ENCODE assay signal across 8 mouse cellular contexts in the genomic region with DNA sequence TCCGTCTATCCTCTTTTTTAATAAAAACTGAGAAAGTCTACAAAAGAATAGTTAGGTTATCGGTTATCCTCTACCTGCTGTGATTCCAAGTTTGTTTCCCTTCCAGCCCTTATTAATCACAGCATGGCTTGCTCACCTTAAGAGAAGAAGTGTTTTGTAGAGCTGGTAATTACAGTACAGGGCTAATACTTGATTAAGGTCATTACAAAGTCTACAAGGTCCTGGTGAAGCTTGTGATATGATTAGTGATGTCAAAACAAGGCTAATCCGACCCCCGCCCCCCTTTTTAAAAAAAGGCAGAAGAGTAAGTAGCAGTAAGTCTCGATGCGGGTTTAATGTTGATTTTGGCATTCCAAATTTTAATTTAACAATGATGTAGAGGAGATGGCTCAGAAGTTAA. TPM values are rescaled to one million over a fixed set of nuclear protein-coding genes. Genes with fewer than 3 reads are reported as not detected.
DNase-seq lines count a peak whose midpoint lies in the region; ATAC-seq lines count a peak whose summit lies in the region.

No protein-coding gene starts in this region.

- peak overlapping the region; percentile 27; the same call in 1 of the 2 replicates for H3K9ac ChIP-seq in liver, embryonic 11.5 days (ENCODE audit: low read depth, low read length)
- H3K9ac ChIP-seq in forebrain, embryonic 14.5 days (ENCODE audit: low read length) = no peak overlapping the region
- H3K9ac ChIP-seq in limb, embryonic 12.5 days (replicated peaks) = no peak overlapping the region

- H3K4me1 ChIP-seq in liver, embryonic 11.5 days (replicated peaks; ENCODE audit: control insufficient read depth, insufficient read depth, low read length) = peaks cover 16% of the 10 kb centered on the region
- 0 out of 2 replicates have a peak, but pooled peaks cover 6% of the 10 kb centered on the region for H3K4me1 ChIP-seq in forebrain, embryonic 14.5 days (ENCODE audit: control insufficient read depth, insufficient read depth, low read length)
- peaks cover 19% of the 10 kb centered on the region for H3K4me1 ChIP-seq in limb, embryonic 12.5 days (replicated peaks)

- 76% methylated on average over 6 of the region's 6 CpGs for WGBS in liver, embryonic 11.5 days
- WGBS in forebrain, embryonic 14.5 days = 45% methylated on average over 6 of the region's 6 CpGs
- 77% methylated on average over 6 of the region's 6 CpGs for WGBS in limb, embryonic 12.5 days

- peak overlapping the region; percentile 78 for H3K27ac ChIP-seq in liver, embryonic 11.5 days (ENCODE audit: low read depth, low read length)
- H3K27ac ChIP-seq in forebrain, embryonic 14.5 days (ENCODE audit: low read depth, low read length) = peak overlapping the region; percentile 90; the same call in 1 of the 2 replicates
- H3K27ac ChIP-seq in limb, embryonic 12.5 days = peak overlapping the region; percentile 89

- no peaks in the 10 kb centered on the region for H3K36me3 ChIP-seq in liver, embryonic 11.5 days (ENCODE audit: control insufficient read depth, insufficient read depth, low read length)
- H3K36me3 ChIP-seq in forebrain, embryonic 14.5 days (ENCODE audit: control insufficient read depth, insufficient read depth, low read length) = no peaks in the 10 kb centered on the region
- H3K36me3 ChIP-seq in limb, embryonic 12.5 days = no peaks in the 10 kb centered on the region

- peak overlapping the region; percentile 35 for H3K4me2 ChIP-seq in liver, embryonic 11.5 days
- peak overlapping the region; percentile 79 for H3K4me2 ChIP-seq in forebrain, embryonic 14.5 days (ENCODE audit: low read length)
- peak overlapping the region; percentile 37 for H3K4me2 ChIP-seq in limb, embryonic 12.5 days

- no peak for ATAC-seq in liver, embryonic 11.5 days (replicated peaks; ENCODE audit: low FRiP score)
- no peak for ATAC-seq in forebrain, embryonic 14.5 days
- ATAC-seq in limb, embryonic 12.5 days (ENCODE audit: insufficient number of reproducible peaks, insufficient read depth, low FRiP score, low TSS enrichment, low read depth) = no peak
- no peak for ATAC-seq in frontal cortex, adult (ENCODE audit: low TSS enrichment)

- no peaks in the 10 kb centered on the region for H3K27me3 ChIP-seq in liver, embryonic 11.5 days (replicated peaks; ENCODE audit: control insufficient read depth, insufficient read depth, low read length)
- no peaks in the 10 kb centered on the region for H3K27me3 ChIP-seq in forebrain, embryonic 14.5 days (replicated peaks; ENCODE audit: control insufficient read depth, insufficient read depth, low read length)
- no peaks in the 10 kb centered on the region for H3K27me3 ChIP-seq in limb, embryonic 12.5 days

- DNase-seq in liver, embryonic 11.5 days (ENCODE audit: low spot score) = no peak
- DNase-seq in liver = no peak
- DNase-seq in forebrain, embryonic 14.5 days (ENCODE audit: low spot score) = no peak
- DNase-seq in retina, adult 2 months (ENCODE audit: low read depth, low spot score) = peak; percentile 79
- no peak for DNase-seq in cerebellum, postnatal 4 days (ENCODE audit: low spot score in 2 of 2)
- no peak for DNase-seq in right cerebral cortex, postnatal 4 days

- no peak overlapping the region for H3K4me3 ChIP-seq in liver, embryonic 11.5 days (ENCODE audit: low read depth, low read length)
- H3K4me3 ChIP-seq in forebrain, embryonic 14.5 days (ENCODE audit: low read depth, low read length) = no peak overlapping the region
- H3K4me3 ChIP-seq in limb, embryonic 12.5 days (replicated peaks) = no peak overlapping the region

- H3K9me3 ChIP-seq in liver, embryonic 11.5 days (ENCODE audit: control insufficient read depth, low read length) = no peaks in the 10 kb centered on the region
- H3K9me3 ChIP-seq in forebrain, embryonic 14.5 days (replicated peaks; ENCODE audit: control insufficient read depth, low read length) = no peaks in the 10 kb centered on the region
- no peaks in the 10 kb centered on the region for H3K9me3 ChIP-seq in limb, embryonic 12.5 days

RNA-seq across cellular contexts. Expression of a gene that starts 0.7 kb away (rescaled TPM):
- polyA plus RNA-seq in liver, embryonic 11.5 days (2014; fragmentation: Nextera tagmentation; extraction: Ambion mirVana) = 5.1 and 5.2 TPM in 2 replicates
- 2.9 and 6.5 TPM in 2 replicates for polyA plus RNA-seq in forebrain, embryonic 14.5 days (2014; fragmentation: Nextera tagmentation; extraction: Ambion mirVana)
- polyA plus RNA-seq in limb, embryonic 12.5 days (2016; fragmentation: Nextera tagmentation; extraction: Ambion mirVana) = 13.4 and 18.4 TPM in 2 replicates

RNA-seq across cellular contexts. Expression of a gene that starts 3.4 kb away (rescaled TPM):
- not detected in 2 replicates for polyA plus RNA-seq in liver, embryonic 11.5 days (2014; fragmentation: Nextera tagmentation; extraction: Ambion mirVana)
- polyA plus RNA-seq in forebrain, embryonic 14.5 days (2014; fragmentation: Nextera tagmentation; extraction: Ambion mirVana) = not detected in 2 replicates
- polyA plus RNA-seq in limb, embryonic 12.5 days (2016; fragmentation: Nextera tagmentation; extraction: Ambion mirVana) = not detected in 2 replicates

RNA-seq across cellular contexts. Expression of a gene that starts 11.7 kb away (rescaled TPM):
- 6.1 and 7.2 TPM in 2 replicates for polyA plus RNA-seq in liver, embryonic 11.5 days (2014; fragmentation: Nextera tagmentation; extraction: Ambion mirVana)
- 3.5 and 4.7 TPM in 2 replicates for polyA plus RNA-seq in forebrain, embryonic 14.5 days (2014; fragmentation: Nextera tagmentation; extraction: Ambion mirVana)
- polyA plus RNA-seq in limb, embryonic 12.5 days (2016; fragmentation: Nextera tagmentation; extraction: Ambion mirVana) = 3.8 and 4.2 TPM in 2 replicates

RNA-seq across cellular contexts. Expression of a gene that starts 15.0 kb away (rescaled TPM):
- 31.9 and 35.7 TPM in 2 replicates for polyA plus RNA-seq in liver, embryonic 11.5 days (2014; fragmentation: Nextera tagmentation; extraction: Ambion mirVana)
- polyA plus RNA-seq in forebrain, embryonic 14.5 days (2014; fragmentation: Nextera tagmentation; extraction: Ambion mirVana) = 32.2 and 39.5 TPM in 2 replicates
- 29.3 and 33.7 TPM in 2 replicates for polyA plus RNA-seq in limb, embryonic 12.5 days (2016; fragmentation: Nextera tagmentation; extraction: Ambion mirVana)

RNA-seq across cellular contexts. Expression of a gene that starts 15.2 kb away (rescaled TPM):
- polyA plus RNA-seq in liver, embryonic 11.5 days (2014; fragmentation: Nextera tagmentation; extraction: Ambion mirVana) = 0.79 and 1.5 TPM in 2 replicates
- 0.91 and 1.3 TPM in 2 replicates for polyA plus RNA-seq in forebrain, embryonic 14.5 days (2014; fragmentation: Nextera tagmentation; extraction: Ambion mirVana)
- polyA plus RNA-seq in limb, embryonic 12.5 days (2016; fragmentation: Nextera tagmentation; extraction: Ambion mirVana) = 1.1 and 1.3 TPM in 2 replicates
